In the genomic region with DNA sequence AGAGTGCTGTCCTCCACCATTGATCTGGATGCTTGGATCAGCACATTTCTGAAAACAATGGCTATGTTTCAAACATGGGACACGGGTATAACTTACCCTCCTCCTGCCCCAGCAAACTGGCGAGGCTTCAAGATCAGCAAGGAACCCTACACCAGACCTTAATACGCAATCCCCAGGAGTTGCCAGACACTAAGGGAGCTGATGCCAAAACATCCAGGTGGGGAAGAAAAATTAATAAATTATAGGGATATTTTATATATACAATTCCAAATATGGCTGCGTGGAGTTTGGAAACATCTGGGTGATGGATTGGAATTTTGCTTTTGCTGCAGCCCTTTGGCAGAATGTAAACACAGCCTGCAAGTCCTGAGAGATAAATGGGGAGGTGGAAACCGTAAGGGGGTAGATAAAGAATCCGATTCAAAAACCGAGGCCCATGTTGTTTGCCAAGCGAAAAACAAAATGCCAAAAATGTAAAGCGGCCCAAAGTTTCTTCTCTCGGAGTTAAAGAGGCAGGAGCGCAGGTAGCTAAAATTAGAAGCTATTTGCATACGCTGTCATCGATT, we compare ENCODE assay signal across 11 mouse cellular contexts.
"Had no signal": no experiment of that assay in that cellular context is flagged by ENCODE, and none has a peak within 500 bp of the region (broad histone marks: within the 10 kb centered on the region; RNA-seq: fewer than 3 reads in every experiment).

No protein-coding gene starts in this region.

- DNase-seq: kidney, adult 8-10 months; kidney, postnatal 36 days; layer of hippocampus, adult 9-11 months; layer of hippocampus, postnatal 36 days; right cerebral cortex, postnatal 14 days; thymus, postnatal 36 days had no signal

- H3K4me2 ChIP-seq: hindbrain, embryonic 15.5 days; limb, embryonic 13.5 days; liver, embryonic 11.5 days; liver, embryonic 15.5 days; midbrain, embryonic 13.5 days had no signal

- H3K4me3 ChIP-seq: hindbrain, embryonic 15.5 days; limb, embryonic 13.5 days; liver, embryonic 15.5 days; midbrain, embryonic 13.5 days had no signal

- H3K36me3 ChIP-seq: hindbrain, embryonic 15.5 days; limb, embryonic 13.5 days; liver, embryonic 15.5 days; midbrain, embryonic 13.5 days had no signal

- H3K9me3 ChIP-seq: hindbrain, embryonic 15.5 days; limb, embryonic 13.5 days; liver, embryonic 15.5 days; midbrain, embryonic 13.5 days had no signal

- H3K4me1 ChIP-seq: hindbrain, embryonic 15.5 days; liver, embryonic 15.5 days had no signal

- H3K27ac ChIP-seq: hindbrain, embryonic 15.5 days; limb, embryonic 13.5 days; liver, embryonic 15.5 days; midbrain, embryonic 13.5 days had no signal

- H3K27me3 ChIP-seq: hindbrain, embryonic 15.5 days; limb, embryonic 13.5 days; liver, embryonic 15.5 days; midbrain, embryonic 13.5 days had no signal

- ATAC-seq: midbrain, embryonic 13.5 days had no signal

- H3K9ac ChIP-seq: hindbrain, embryonic 15.5 days; limb, embryonic 13.5 days; liver, embryonic 15.5 days; midbrain, embryonic 13.5 days had no signal
